Mouse (Mus musculus): ENCODE results near the gene Gopc. TPM values are rescaled to one million over a fixed set of nuclear protein-coding genes. Genes with fewer than 3 reads are reported as not detected.

Gene Gopc
- total RNA-seq, 2 experiments from 2014 or later, result 17.2 to 17.4 TPM

GRCm38 (mm10) chr10:52388922-52389430 is 7.1 kb upstream of the Gopc start, which contains the start of gene Nepn:
Nepn (plus strand) TSS chr10:52388972.
- no peak for ATAC-seq (replicated peaks; ENCODE audit: poor library complexity)

GRCm38 (mm10) chr10:52387192-52387591 is 5.3 kb upstream of the Gopc start:
- ATAC-seq (replicated peaks; ENCODE audit: poor library complexity), result no peak

- ATAC-seq (replicated peaks; ENCODE audit: poor library complexity), result peak; percentile 52
These were observed 3.1 kb upstream of the Gopc start for GRCm38 (mm10) chr10:52384823-52385610.

- no peak for ATAC-seq (replicated peaks; ENCODE audit: poor library complexity)
These were observed 1.6 kb upstream of the Gopc start for GRCm38 (mm10) chr10:52383522-52383921.

GRCm38 (mm10) chr10:52383022-52383421 is 1.1 kb upstream of the Gopc start:
- no peak for ATAC-seq (replicated peaks; ENCODE audit: poor library complexity)

GRCm38 (mm10) chr10:52381321-52381801 is 563 bp downstream of the Gopc start:
- no peak; the same call in 1 of the 2 replicates for ATAC-seq (replicated peaks; ENCODE audit: poor library complexity)

GRCm38 (mm10) chr10:52377813-52378212 is 4.1 kb downstream of the Gopc start:
- ATAC-seq (replicated peaks; ENCODE audit: poor library complexity), result no peak

- peak; percentile 17; the same call in 1 of the 2 replicates for ATAC-seq (replicated peaks; ENCODE audit: poor library complexity)
These were observed 5.5 kb downstream of the Gopc start for GRCm38 (mm10) chr10:52376422-52376821.

- no peak for ATAC-seq (replicated peaks; ENCODE audit: poor library complexity)
These were observed 7.3 kb downstream of the Gopc start for GRCm38 (mm10) chr10:52374651-52375050.

- ATAC-seq (replicated peaks; ENCODE audit: poor library complexity), result no peak
These were observed 8.1 kb downstream of the Gopc start for GRCm38 (mm10) chr10:52373834-52374233.

GRCm38 (mm10) chr10:52368376-52368775 is 13.5 kb downstream of the Gopc start:
- no peak for ATAC-seq (replicated peaks; ENCODE audit: poor library complexity)

- no peak for ATAC-seq (replicated peaks; ENCODE audit: poor library complexity)
These were observed 20.9 kb downstream of the Gopc start for GRCm38 (mm10) chr10:52360862-52361609.

- no peak for ATAC-seq (replicated peaks; ENCODE audit: poor library complexity)
These were observed 21.6 kb downstream of the Gopc start for GRCm38 (mm10) chr10:52360241-52360735.

GRCm38 (mm10) chr10:52358467-52358866 is 23.5 kb downstream of the Gopc start, which contains the start of gene Gm26741:
Gm26741 (plus strand) TSS chr10:52358767.
- ATAC-seq (replicated peaks; ENCODE audit: poor library complexity), result no peak

GRCm38 (mm10) chr10:52353184-52353583 is 28.7 kb downstream of the Gopc start:
- no peak for ATAC-seq (replicated peaks; ENCODE audit: poor library complexity)

- ATAC-seq (replicated peaks; ENCODE audit: poor library complexity), result peak; percentile 54
These were observed 38.6 kb downstream of the Gopc start for GRCm38 (mm10) chr10:52343324-52343723.

- peak; percentile 58 for ATAC-seq (replicated peaks; ENCODE audit: poor library complexity)
These were observed 50.9 kb downstream of the Gopc start for GRCm38 (mm10) chr10:52331007-52331406.

- ATAC-seq (replicated peaks; ENCODE audit: poor library complexity), result no peak
These were observed 60.0 kb downstream of the Gopc start for GRCm38 (mm10) chr10:52321918-52322317.

- no peak for ATAC-seq (replicated peaks; ENCODE audit: poor library complexity)
These were observed 62.2 kb downstream of the Gopc start for GRCm38 (mm10) chr10:52319506-52320286.

- ATAC-seq (replicated peaks; ENCODE audit: poor library complexity), result no peak
These were observed 72.7 kb downstream of the Gopc start for GRCm38 (mm10) chr10:52309196-52309595.

- no peak for ATAC-seq (replicated peaks; ENCODE audit: poor library complexity)
These were observed 77.3 kb downstream of the Gopc start for GRCm38 (mm10) chr10:52304574-52304973.
